Mouse (Mus musculus) adrenal gland, postnatal 25 days (tissue): ENCODE results near the gene Tamm41. TPM values are rescaled to one million over a fixed set of nuclear protein-coding genes. Genes with fewer than 3 reads are reported as not detected.

Experiments
- total RNA-seq: library from RNA; stranded (reverse); gene quantifications from 2 replicates; pipeline ENCODE4 v1.2.3, GENCODE M21; 2021

Tamm41 gene
- total RNA-seq, 1 experiment from 2014 or later, result 19.9 TPM

Other genes starting within 250 kb of the Tamm41 start
- 47.0 and 56.4 TPM in 2 replicates for gene Vgll4, start 67.9 kb downstream of the Tamm41 start, total RNA-seq
- 12.5 and 18.9 TPM in 2 replicates for gene Syn2, start 97.0 kb upstream of the Tamm41 start, total RNA-seq
- not detected in 2 replicates for gene Gm17482, start 189.5 kb upstream of the Tamm41 start, total RNA-seq
- gene Timp4, start 214.3 kb upstream of the Tamm41 start, total RNA-seq, result 3.3 and 3.4 TPM in 2 replicates